Mouse (Mus musculus): ENCODE data around the gene Lztr1. TPM values are rescaled to one million over a fixed set of nuclear protein-coding genes. Genes with fewer than 3 reads are reported as not detected.
"Not testable (repeated sequence)": the region's sequence is repeated elsewhere in the genome, so short reads cannot be mapped to it uniquely, and the experiment has no call there.

Lztr1 gene
- polyA plus RNA-seq, 1 experiment from 2014 or later, result 47.4 TPM

GRCm38 (mm10) chr16:17532271-17532670 is 23.8 kb downstream of the Lztr1 start:
- Histone ChIP-seq H3K4me2 (no peak overlapping the region), H3K27me3 (ENCODE audit: control insufficient read depth, insufficient read depth, low read length) (no peaks in the 10 kb centered on the region), H3K9me3 (replicated peaks; ENCODE audit: control insufficient read depth, low read length) (no peaks in the 10 kb centered on the region), H3K9ac (ENCODE audit: low read depth, low read length) (no peak overlapping the region), H3K27ac (ENCODE audit: low read depth, low read length) (no peak overlapping the region), H3K4me1 (ENCODE audit: control insufficient read depth, insufficient read depth, low read length) (peaks cover 16% of the 10 kb centered on the region), H3K36me3 (ENCODE audit: control insufficient read depth, insufficient read depth, low read length) (peaks cover 11% of the 10 kb centered on the region), H3K4me3 (ENCODE audit: low read depth, low read length) (no peak overlapping the region)
- WGBS (ENCODE audit: insufficient replicate concordance), result 44% methylated on average over 4 of the region's 4 CpGs
- no peak for ATAC-seq (replicated peaks; ENCODE audit: insufficient number of reproducible peaks, low FRiP score, low TSS enrichment)

- Histone ChIP-seq H3K36me3 (ENCODE audit: control insufficient read depth, insufficient read depth, low read length) (peaks cover 7% of the 10 kb centered on the region; the same call in 1 of the 2 replicates), H3K4me1 (ENCODE audit: control insufficient read depth, insufficient read depth, low read length) (peaks cover 16% of the 10 kb centered on the region), H3K27me3 (ENCODE audit: control insufficient read depth, insufficient read depth, low read length) (no peaks in the 10 kb centered on the region), H3K4me3 (ENCODE audit: low read depth, low read length) (no peak overlapping the region), H3K27ac (ENCODE audit: low read depth, low read length) (no peak overlapping the region), H3K4me2 (no peak overlapping the region), H3K9me3 (replicated peaks; ENCODE audit: control insufficient read depth, low read length) (no peaks in the 10 kb centered on the region), H3K9ac (ENCODE audit: low read depth, low read length) (no peak overlapping the region)
- 55% methylated on average over 14 of the region's 14 CpGs for WGBS (ENCODE audit: insufficient replicate concordance)
- no peak for ATAC-seq (replicated peaks; ENCODE audit: insufficient number of reproducible peaks, low FRiP score, low TSS enrichment)
Measured at GRCm38 (mm10) chr16:17532676-17533329, 24.3 kb downstream of the Lztr1 start.

- no peak overlapping the region for H3K4me2 ChIP-seq
- no peaks in the 10 kb centered on the region for H3K36me3 ChIP-seq (ENCODE audit: control insufficient read depth, insufficient read depth, low read length)
- H3K4me1 ChIP-seq (ENCODE audit: control insufficient read depth, insufficient read depth, low read length), result 0 out of 2 replicates have a peak, but pooled peaks cover 4% of the 10 kb centered on the region
- H3K27ac ChIP-seq (ENCODE audit: low read depth, low read length), result no peak overlapping the region
- H3K9ac ChIP-seq (ENCODE audit: low read depth, low read length), result no peak overlapping the region
- no peak overlapping the region for H3K4me3 ChIP-seq (ENCODE audit: low read depth, low read length)
- no peak for ATAC-seq (replicated peaks; ENCODE audit: insufficient number of reproducible peaks, low FRiP score, low TSS enrichment)
- 84% methylated on average over 3 of the region's 3 CpGs for WGBS (ENCODE audit: insufficient replicate concordance)
- peaks cover 7% of the 10 kb centered on the region for H3K27me3 ChIP-seq (ENCODE audit: control insufficient read depth, insufficient read depth, low read length)
- no peaks in the 10 kb centered on the region for H3K9me3 ChIP-seq (replicated peaks; ENCODE audit: control insufficient read depth, low read length)
Measured at GRCm38 (mm10) chr16:17536584-17536983, 28.1 kb downstream of the Lztr1 start.

GRCm38 (mm10) chr16:17542632-17543031 is 34.1 kb downstream of the Lztr1 start:
- peaks cover 7% of the 10 kb centered on the region for H3K27me3 ChIP-seq (ENCODE audit: control insufficient read depth, insufficient read depth, low read length)
- ATAC-seq (replicated peaks; ENCODE audit: insufficient number of reproducible peaks, low FRiP score, low TSS enrichment), result no peak
- H3K4me3 ChIP-seq (ENCODE audit: low read depth, low read length), result no peak overlapping the region
- whole genome bisulfite sequencing (ENCODE audit: insufficient replicate concordance), result 69% methylated on average over 2 of the region's 2 CpGs
- H3K4me1 ChIP-seq (ENCODE audit: control insufficient read depth, insufficient read depth, low read length), result no peaks in the 10 kb centered on the region
- no peak overlapping the region for H3K4me2 ChIP-seq
- H3K36me3 ChIP-seq (ENCODE audit: control insufficient read depth, insufficient read depth, low read length), result no peaks in the 10 kb centered on the region
- no peaks in the 10 kb centered on the region for H3K9me3 ChIP-seq (replicated peaks; ENCODE audit: control insufficient read depth, low read length)
- no peak overlapping the region for H3K9ac ChIP-seq (ENCODE audit: low read depth, low read length)
- no peak overlapping the region for H3K27ac ChIP-seq (ENCODE audit: low read depth, low read length)

GRCm38 (mm10) chr16:17552837-17553236 is 44.3 kb downstream of the Lztr1 start:
- WGBS (ENCODE audit: insufficient replicate concordance), result 64% methylated on average over 7 of the region's 7 CpGs
- H3K9me3 ChIP-seq (replicated peaks; ENCODE audit: control insufficient read depth, low read length), result no peaks in the 10 kb centered on the region
- no peak for ATAC-seq (replicated peaks; ENCODE audit: insufficient number of reproducible peaks, low FRiP score, low TSS enrichment)

GRCm38 (mm10) chr16:17553910-17554685 is 45.6 kb downstream of the Lztr1 start:
- Histone ChIP-seq H3K27ac (ENCODE audit: low read depth, low read length) (peak overlapping the region; percentile 85), H3K4me1 (ENCODE audit: control insufficient read depth, insufficient read depth, low read length) (peaks cover 31% of the 10 kb centered on the region), H3K9me3 (replicated peaks; ENCODE audit: control insufficient read depth, low read length) (no peaks in the 10 kb centered on the region), H3K4me2 (peak overlapping the region; percentile 72), H3K27me3 (ENCODE audit: control insufficient read depth, insufficient read depth, low read length) (no peaks in the 10 kb centered on the region), H3K36me3 (ENCODE audit: control insufficient read depth, insufficient read depth, low read length) (no peaks in the 10 kb centered on the region), H3K9ac (ENCODE audit: low read depth, low read length) (peak overlapping the region; percentile 58; the same call in 1 of the 2 replicates), H3K4me3 (ENCODE audit: low read depth, low read length) (peak overlapping the region; percentile 33)
- peak; percentile 83 for ATAC-seq (replicated peaks; ENCODE audit: insufficient number of reproducible peaks, low FRiP score, low TSS enrichment)
- 9% methylated on average over 18 of the region's 18 CpGs for WGBS (ENCODE audit: insufficient replicate concordance)

More at GRCm38 (mm10) chr16:17552837-17553236, 44.3 kb downstream of the Lztr1 start:
- Histone ChIP-seq H3K36me3 (ENCODE audit: control insufficient read depth, insufficient read depth, low read length) (no peaks in the 10 kb centered on the region), H3K4me3 (ENCODE audit: low read depth, low read length) (no peak overlapping the region), H3K4me2 (no peak overlapping the region), H3K27me3 (ENCODE audit: control insufficient read depth, insufficient read depth, low read length) (no peaks in the 10 kb centered on the region), H3K9ac (ENCODE audit: low read depth, low read length) (no peak overlapping the region), H3K27ac (ENCODE audit: low read depth, low read length) (no peak overlapping the region), H3K4me1 (ENCODE audit: control insufficient read depth, insufficient read depth, low read length) (peaks cover 20% of the 10 kb centered on the region)

- WGBS (ENCODE audit: insufficient replicate concordance), result 6% methylated on average over 4 of the region's 4 CpGs
- peak; percentile 60; the same call in 1 of the 2 replicates for ATAC-seq (replicated peaks; ENCODE audit: insufficient number of reproducible peaks, low FRiP score, low TSS enrichment)
- Histone ChIP-seq H3K4me1 (ENCODE audit: control insufficient read depth, insufficient read depth, low read length) (peaks cover 34% of the 10 kb centered on the region), H3K9ac (ENCODE audit: low read depth, low read length) (peak overlapping the region; percentile 58; the same call in 1 of the 2 replicates), H3K4me2 (peak overlapping the region; percentile 72), H3K4me3 (ENCODE audit: low read depth, low read length) (peak overlapping the region; percentile 33), H3K27ac (ENCODE audit: low read depth, low read length) (peak overlapping the region; percentile 85)
- H3K36me3 ChIP-seq (ENCODE audit: control insufficient read depth, insufficient read depth, low read length); H3K27me3 ChIP-seq (ENCODE audit: control insufficient read depth, insufficient read depth, low read length); H3K9me3 ChIP-seq (replicated peaks; ENCODE audit: control insufficient read depth, low read length): not testable (repeated sequence)
Measured at GRCm38 (mm10) chr16:17554702-17555101, 46.2 kb downstream of the Lztr1 start.

GRCm38 (mm10) chr16:17556180-17556579 is 47.7 kb downstream of the Lztr1 start:
- Histone ChIP-seq H3K9ac (ENCODE audit: low read depth, low read length) (no peak overlapping the region), H3K27ac (ENCODE audit: low read depth, low read length) (no peak overlapping the region), H3K4me1 (ENCODE audit: control insufficient read depth, insufficient read depth, low read length) (peaks cover 43% of the 10 kb centered on the region), H3K9me3 (replicated peaks; ENCODE audit: control insufficient read depth, low read length) (no peaks in the 10 kb centered on the region), H3K27me3 (ENCODE audit: control insufficient read depth, insufficient read depth, low read length) (no peaks in the 10 kb centered on the region), H3K4me3 (ENCODE audit: low read depth, low read length) (no peak overlapping the region), H3K36me3 (ENCODE audit: control insufficient read depth, insufficient read depth, low read length) (no peaks in the 10 kb centered on the region), H3K4me2 (no peak overlapping the region)
- WGBS (ENCODE audit: insufficient replicate concordance), result 79% methylated on average over 4 of the region's 4 CpGs
- no peak for ATAC-seq (replicated peaks; ENCODE audit: insufficient number of reproducible peaks, low FRiP score, low TSS enrichment)

All from heart, embryonic 11.5 days (tissue).